8 mouse cellular contexts compared by ENCODE assay signal in the genomic region with DNA sequence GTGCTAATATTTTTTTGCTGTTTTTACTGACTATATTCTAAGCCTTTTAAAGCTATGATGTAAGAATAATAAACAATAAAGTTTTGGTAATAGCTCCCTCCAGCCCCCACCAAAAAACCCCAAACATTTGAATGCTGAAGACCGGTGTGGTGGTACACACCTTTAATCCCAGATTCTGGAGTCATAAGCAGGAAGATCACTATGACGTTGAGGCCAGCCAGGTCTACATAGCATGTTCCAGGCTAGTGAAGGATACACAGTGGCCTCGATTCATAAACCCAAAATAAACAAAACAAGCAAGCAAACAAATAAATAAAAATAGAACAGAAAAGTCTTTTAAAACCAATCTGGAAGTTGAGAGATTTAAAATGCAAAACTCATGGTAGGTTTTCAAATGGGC. TPM values are rescaled to one million over a fixed set of nuclear protein-coding genes. Genes with fewer than 3 reads are reported as not detected.
DNase-seq lines count a peak whose midpoint lies in the region; ATAC-seq and TF ChIP-seq lines count a peak whose summit lies in the region.

No protein-coding gene starts in this region.

- no peaks in the 10 kb centered on the region for H3K27me3 ChIP-seq in heart, embryonic 16.5 days (ENCODE audit: control insufficient read depth, insufficient read depth, low read length)
- H3K27me3 ChIP-seq in embryonic facial prominence, embryonic 15.5 days, result no peaks in the 10 kb centered on the region; the same call in 1 of the 2 replicates
- no peaks in the 10 kb centered on the region for H3K27me3 ChIP-seq in hindbrain, postnatal 0 days (ENCODE audit: insufficient read depth, low read length)
- H3K27me3 ChIP-seq in midbrain, embryonic 15.5 days (replicated peaks), result no peaks in the 10 kb centered on the region

- WGBS in heart, embryonic 16.5 days, result 81% methylated on average over 3 of the region's 3 CpGs
- WGBS in embryonic facial prominence, embryonic 15.5 days, result 80% methylated on average over 3 of the region's 3 CpGs
- WGBS in hindbrain, postnatal 0 days, result 89% methylated on average over 3 of the region's 3 CpGs
- 84% methylated on average over 3 of the region's 3 CpGs for WGBS in midbrain, embryonic 15.5 days

- peak overlapping the region; percentile 47; the same call in 1 of the 2 replicates for H3K4me2 ChIP-seq in heart, embryonic 16.5 days (ENCODE audit: low read depth, low read length)
- peak overlapping the region; percentile 34 for H3K4me2 ChIP-seq in embryonic facial prominence, embryonic 15.5 days (replicated peaks)
- H3K4me2 ChIP-seq in hindbrain, postnatal 0 days (ENCODE audit: low read depth, low read length), result peak overlapping the region; percentile 36; the same call in 1 of the 2 replicates
- H3K4me2 ChIP-seq in midbrain, embryonic 15.5 days, result peak overlapping the region; percentile 32

- H3K4me1 ChIP-seq in heart, embryonic 16.5 days (ENCODE audit: control insufficient read depth, insufficient read depth, low read length), result peaks cover 9% of the 10 kb centered on the region
- peaks cover 8% of the 10 kb centered on the region for H3K4me1 ChIP-seq in embryonic facial prominence, embryonic 15.5 days
- peaks cover 7% of the 10 kb centered on the region; the same call in 1 of the 2 replicates for H3K4me1 ChIP-seq in hindbrain, postnatal 0 days (ENCODE audit: insufficient read depth, low read length)
- H3K4me1 ChIP-seq in midbrain, embryonic 15.5 days, result peaks cover 15% of the 10 kb centered on the region

- H3K9ac ChIP-seq in heart, embryonic 16.5 days (ENCODE audit: low read length), result no peak overlapping the region
- H3K9ac ChIP-seq in embryonic facial prominence, embryonic 15.5 days, result no peak overlapping the region
- no peak overlapping the region for H3K9ac ChIP-seq in hindbrain, postnatal 0 days (replicated peaks; ENCODE audit: low read length)
- no peak overlapping the region for H3K9ac ChIP-seq in midbrain, embryonic 15.5 days

- 0 out of 2 replicates have a peak, but pooled peaks have one; percentile 21 for ATAC-seq in heart, embryonic 16.5 days (replicated peaks; ENCODE audit: extremely low read depth, insufficient read depth, low FRiP score)
- no peak for ATAC-seq in embryonic facial prominence, embryonic 15.5 days (ENCODE audit: insufficient number of reproducible peaks, low FRiP score, low TSS enrichment, low read depth)
- ATAC-seq in hindbrain, postnatal 0 days, result no peak
- peak; percentile 59 for ATAC-seq in midbrain, embryonic 15.5 days (replicated peaks)
- ATAC-seq in activated CD4-positive, CD25-positive, alpha-beta regulatory T cell, adult 4 months, result no peak

- no peaks in the 10 kb centered on the region for H3K9me3 ChIP-seq in heart, embryonic 16.5 days (replicated peaks; ENCODE audit: control insufficient read depth, low read length)
- no peaks in the 10 kb centered on the region for H3K9me3 ChIP-seq in embryonic facial prominence, embryonic 15.5 days (replicated peaks)
- H3K9me3 ChIP-seq in hindbrain, postnatal 0 days (ENCODE audit: low read length), result no peaks in the 10 kb centered on the region
- H3K9me3 ChIP-seq in midbrain, embryonic 15.5 days, result no peaks in the 10 kb centered on the region

- TF ChIP-seq CTCF in hindbrain, postnatal 0 days (IDR thresholded peaks at IDR 0.05; ENCODE audit: low read depth), result no peak

- no peaks in the 10 kb centered on the region for H3K36me3 ChIP-seq in heart, embryonic 16.5 days (ENCODE audit: control insufficient read depth, insufficient read depth)
- H3K36me3 ChIP-seq in embryonic facial prominence, embryonic 15.5 days, result peaks cover 3% of the 10 kb centered on the region; the same call in 1 of the 2 replicates
- peaks cover 5% of the 10 kb centered on the region; the same call in 1 of the 2 replicates for H3K36me3 ChIP-seq in hindbrain, postnatal 0 days (ENCODE audit: insufficient read depth, low read length)
- no peaks in the 10 kb centered on the region for H3K36me3 ChIP-seq in midbrain, embryonic 15.5 days (replicated peaks)

- H3K27ac ChIP-seq in heart, embryonic 16.5 days (ENCODE audit: low read length), result no peak overlapping the region
- H3K27ac ChIP-seq in embryonic facial prominence, embryonic 15.5 days (replicated peaks), result no peak overlapping the region
- no peak overlapping the region for H3K27ac ChIP-seq in hindbrain, postnatal 0 days
- H3K27ac ChIP-seq in midbrain, embryonic 15.5 days, result no peak overlapping the region

- no peak overlapping the region for H3K4me3 ChIP-seq in heart, embryonic 16.5 days (ENCODE audit: low read length)
- peak overlapping the region; percentile 96; the same call in 1 of the 2 replicates for H3K4me3 ChIP-seq in embryonic facial prominence, embryonic 15.5 days (replicated peaks)
- 0 out of 2 replicates have a peak overlapping the region, but pooled peaks have one; percentile 91 for H3K4me3 ChIP-seq in hindbrain, postnatal 0 days (ENCODE audit: low read length)
- H3K4me3 ChIP-seq in midbrain, embryonic 15.5 days, result no peak overlapping the region

- no peak for DNase-seq in heart, postnatal 4 days
- DNase-seq in hindbrain, postnatal 0 days (ENCODE audit: low spot score), result no peak
- DNase-seq in adrenal gland, adult 2 months, result no peak
- no peak for DNase-seq in layer of hippocampus, postnatal 25 days (ENCODE audit: extremely low spot score in 1 of 2, low spot score in 1 of 2)

RNA-seq across cellular contexts. Expression of gene Krr1, which starts 0.5 kb away (rescaled TPM):
- 24.5 and 29.7 TPM in 2 replicates for polyA plus RNA-seq in heart, embryonic 16.5 days (2015; fragmentation: Nextera tagmentation; extraction: Ambion mirVana)
- total RNA-seq in heart, postnatal 4 days (2021), result 10 to 100 TPM; 22.9 to 24.2 TPM
- 34.7 and 36.3 TPM in 2 replicates for polyA plus RNA-seq in embryonic facial prominence, embryonic 15.5 days (2015; fragmentation: Nextera tagmentation; extraction: Ambion mirVana)
- total RNA-seq in hindbrain, postnatal 0 days (2014; rRNA removed), result 21.1 and 24.8 TPM in 2 replicates
- 24.9 and 28.8 TPM in 2 replicates for polyA plus RNA-seq in hindbrain, postnatal 0 days (2015; fragmentation: Nextera tagmentation; extraction: Ambion mirVana)
- polyA plus RNA-seq in midbrain, embryonic 15.5 days (2015; fragmentation: Nextera tagmentation; extraction: Ambion mirVana), result 38.8 and 41.5 TPM in 2 replicates
- total RNA-seq in adrenal gland, adult 2 months (2021), result 10 to 100 TPM; 34.1 to 38.6 TPM
- polyA plus RNA-seq in adrenal gland, adult 2 months (2012; rRNA removed), result 1.0 and 2.0 TPM in 2 replicates
- 10 to 100 TPM; 41.2 to 41.9 TPM for polyA plus RNA-seq in activated CD4-positive, CD25-positive, alpha-beta regulatory T cell, adult 4 months (2017; shearing (Covaris generic))
- total RNA-seq in layer of hippocampus, postnatal 25 days (2021), result 10 to 100 TPM; 38.1 to 38.6 TPM

RNA-seq across cellular contexts. Expression of gene Glipr1, which starts 30.5 kb away (rescaled TPM):
- polyA plus RNA-seq in heart, embryonic 16.5 days (2015; fragmentation: Nextera tagmentation; extraction: Ambion mirVana), result 2.5 and 3.3 TPM in 2 replicates
- 1 to 10 TPM in 1 of 2 experiments, under 1 TPM in 1; 0.93 to 2.1 TPM for total RNA-seq in heart, postnatal 4 days (2021)
- polyA plus RNA-seq in embryonic facial prominence, embryonic 15.5 days (2015; fragmentation: Nextera tagmentation; extraction: Ambion mirVana), result 3.0 and 4.3 TPM in 2 replicates
- total RNA-seq in hindbrain, postnatal 0 days (2014; rRNA removed), result 0.36 TPM in 1 of 2 replicates, not detected in the other
- 0.75 and 1.00 TPM in 2 replicates for polyA plus RNA-seq in hindbrain, postnatal 0 days (2015; fragmentation: Nextera tagmentation; extraction: Ambion mirVana)
- 0.39 and 0.57 TPM in 2 replicates for polyA plus RNA-seq in midbrain, embryonic 15.5 days (2015; fragmentation: Nextera tagmentation; extraction: Ambion mirVana)
- 1 to 10 TPM; 2.9 to 4.6 TPM for total RNA-seq in adrenal gland, adult 2 months (2021)
- 0.32 and 0.67 TPM in 2 replicates for polyA plus RNA-seq in adrenal gland, adult 2 months (2012; rRNA removed)
- 100 to 1,000 TPM; 129 to 142 TPM for polyA plus RNA-seq in activated CD4-positive, CD25-positive, alpha-beta regulatory T cell, adult 4 months (2017; shearing (Covaris generic))
- 1 to 10 TPM; 2.6 to 3.0 TPM for total RNA-seq in layer of hippocampus, postnatal 25 days (2021)

Comparison
In these comparisons a context has a peak if more than half of its experiments do, and no peak if none do; other contexts are left out.
1. ATAC-seq: peak in heart, embryonic 16.5 days (single experiment) and midbrain, embryonic 15.5 days (single experiment); none in embryonic facial prominence, embryonic 15.5 days (single experiment), hindbrain, postnatal 0 days (single experiment) and activated CD4-positive, CD25-positive, alpha-beta regulatory T cell, adult 4 months (single experiment).
2. H3K4me3 ChIP-seq: peak in embryonic facial prominence, embryonic 15.5 days (single experiment) and hindbrain, postnatal 0 days (single experiment); none in heart, embryonic 16.5 days (single experiment) and midbrain, embryonic 15.5 days (single experiment).
3. RNA of gene Glipr1, which starts 30.5 kb away (polyA plus RNA-seq): 129 to 142 TPM in activated CD4-positive, CD25-positive, alpha-beta regulatory T cell, adult 4 months; 3.0 to 4.3 TPM in embryonic facial prominence, embryonic 15.5 days, 2.5 to 3.3 TPM in heart, embryonic 16.5 days, 0.75 to 1.00 TPM in hindbrain, postnatal 0 days, 0.32 to 0.67 TPM in adrenal gland, adult 2 months and 0.39 to 0.57 TPM in midbrain, embryonic 15.5 days; every median in the first group is over 10 times any median in the second.
4. Peak in every context shown above with its lines, with median percentiles within 50 percentile points of each other: H3K4me2 ChIP-seq.